Mouse (Mus musculus): ENCODE measurements around the gene Cntn3. TPM values are rescaled to one million over a fixed set of nuclear protein-coding genes. Genes with fewer than 3 reads are reported as not detected.

Gene Cntn3
- polyA plus RNA-seq, 1 experiment from 2014 or later = 4.6 TPM

DNA sequence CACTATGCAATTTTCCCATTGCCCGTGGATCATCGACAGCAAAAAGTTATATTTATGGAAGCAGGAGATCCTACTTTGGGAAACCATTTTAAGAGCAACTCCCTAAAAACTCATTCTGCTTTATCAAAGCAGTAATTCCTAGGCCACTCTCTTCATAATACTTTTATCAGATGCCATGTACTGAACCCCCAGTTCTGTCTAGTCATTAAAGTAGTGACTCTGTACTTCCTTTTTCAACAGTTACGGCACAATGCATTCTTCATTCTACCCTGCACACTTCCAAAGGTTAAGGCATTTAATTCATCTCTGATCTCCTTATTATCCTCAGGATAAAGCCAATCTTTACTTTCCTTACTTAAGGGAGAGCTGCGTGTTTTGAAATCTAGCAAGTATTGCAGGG lies 184.3 kb downstream of the Cntn3 start:
- Histone ChIP-seq H3K4me2 (replicated peaks; ENCODE audit: low read depth, low read length) (no peak overlapping the region), H3K9me3 (ENCODE audit: control insufficient read depth, low read depth, low read length) (no peaks in the 10 kb centered on the region), H3K36me3 (ENCODE audit: control insufficient read depth, insufficient read depth, low read length) (no peaks in the 10 kb centered on the region), H3K4me1 (ENCODE audit: control insufficient read depth, insufficient read depth, low read length) (no peaks in the 10 kb centered on the region), H3K27ac (ENCODE audit: low read length) (no peak overlapping the region), H3K27me3 (ENCODE audit: control insufficient read depth, insufficient read depth, low read length) (no peaks in the 10 kb centered on the region), H3K4me3 (ENCODE audit: low read depth, low read length) (no peak overlapping the region), H3K9ac (replicated peaks; ENCODE audit: low read depth, low read length) (no peak overlapping the region)
- WGBS = 85% methylated on average over 4 of the region's 4 CpGs
- ATAC-seq (ENCODE audit: insufficient number of reproducible peaks, insufficient read depth, low FRiP score, low read depth) = no peak

DNA sequence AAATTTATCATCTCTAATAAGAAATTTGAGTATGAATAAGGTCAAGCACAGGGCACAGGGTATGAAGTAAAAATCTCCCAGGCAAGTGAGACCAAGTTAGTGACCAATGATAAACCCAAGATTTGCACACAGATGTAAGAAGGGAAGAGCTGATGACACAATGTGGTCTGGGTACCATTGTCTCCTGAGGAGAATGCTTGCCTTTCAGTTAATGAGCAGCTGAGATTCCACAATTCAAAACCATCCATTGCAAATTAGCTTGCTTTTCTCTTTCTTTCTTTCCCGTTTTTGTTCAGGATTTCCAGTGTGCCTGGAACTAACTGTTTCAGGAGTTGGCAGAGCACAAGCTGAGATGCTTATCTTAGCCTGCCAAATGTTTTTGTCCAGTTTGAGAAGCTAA lies 200.8 kb downstream of the Cntn3 start:
- H3K9me3 ChIP-seq (ENCODE audit: control insufficient read depth, low read depth, low read length) = no peaks in the 10 kb centered on the region
- H3K27ac ChIP-seq (ENCODE audit: low read length) = no peak overlapping the region
- no peak overlapping the region for H3K4me2 ChIP-seq (replicated peaks; ENCODE audit: low read depth, low read length)
- no peak for ATAC-seq (ENCODE audit: insufficient number of reproducible peaks, insufficient read depth, low FRiP score, low read depth)
- 48% methylated on average over 1 of the region's 1 CpGs for WGBS
- H3K27me3 ChIP-seq (ENCODE audit: control insufficient read depth, insufficient read depth, low read length) = no peaks in the 10 kb centered on the region
- H3K9ac ChIP-seq (replicated peaks; ENCODE audit: low read depth, low read length) = no peak overlapping the region
- H3K36me3 ChIP-seq (ENCODE audit: control insufficient read depth, insufficient read depth, low read length) = no peaks in the 10 kb centered on the region
- no peak overlapping the region for H3K4me3 ChIP-seq (ENCODE audit: low read depth, low read length)
- H3K4me1 ChIP-seq (ENCODE audit: control insufficient read depth, insufficient read depth, low read length) = no peaks in the 10 kb centered on the region

DNA sequence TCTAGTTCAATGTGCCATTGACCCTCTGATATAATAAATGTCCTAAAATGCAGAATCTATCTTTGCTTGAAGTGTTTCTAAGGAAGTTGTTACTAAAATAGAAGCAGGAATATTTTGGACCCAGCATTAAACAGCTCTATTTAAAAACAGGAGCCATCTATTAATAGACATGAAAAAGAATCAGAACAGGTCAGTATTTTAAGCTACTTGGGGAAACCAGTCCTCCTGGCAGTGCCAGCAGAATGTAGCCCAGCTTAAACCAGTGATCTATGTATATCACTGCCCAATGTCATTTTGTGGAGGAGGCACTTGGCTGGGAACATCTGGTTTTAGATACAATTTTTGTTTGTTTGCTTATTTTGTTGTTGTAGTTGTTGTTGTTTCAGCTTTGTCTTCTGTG lies 209.0 kb downstream of the Cntn3 start:
- Histone ChIP-seq H3K4me2 (replicated peaks; ENCODE audit: low read depth, low read length) (no peak overlapping the region), H3K27me3 (ENCODE audit: control insufficient read depth, insufficient read depth, low read length) (no peaks in the 10 kb centered on the region), H3K9me3 (ENCODE audit: control insufficient read depth, low read depth, low read length) (no peaks in the 10 kb centered on the region)

DNA sequence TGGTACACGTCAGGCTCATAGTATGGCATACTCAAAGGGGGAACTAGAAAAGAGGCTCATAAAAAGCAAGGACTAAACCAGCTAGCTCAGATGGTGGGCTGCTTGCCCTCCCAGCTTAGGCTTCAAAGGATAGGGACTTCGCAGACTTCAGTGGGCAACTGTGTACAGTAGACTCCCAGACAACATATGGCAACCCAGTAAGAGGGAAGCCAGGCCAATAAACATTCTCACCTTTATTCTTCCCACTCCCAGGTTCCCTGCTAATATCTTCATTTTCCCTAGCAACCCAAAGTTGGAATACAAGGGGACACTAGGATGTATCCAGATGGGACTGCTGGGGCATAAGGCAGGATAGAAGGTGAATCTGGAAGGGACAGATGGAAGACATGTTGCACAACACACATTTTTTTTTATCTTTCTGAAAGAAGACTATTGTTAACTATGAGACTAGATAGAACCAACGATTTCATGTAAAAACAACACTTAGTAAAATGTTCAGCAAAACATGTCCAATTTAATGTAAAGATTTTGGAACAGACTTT lies 209.5 kb downstream of the Cntn3 start:
- Histone ChIP-seq H3K36me3 (ENCODE audit: control insufficient read depth, insufficient read depth, low read length) (no peaks in the 10 kb centered on the region), H3K4me3 (ENCODE audit: low read depth, low read length) (no peak overlapping the region), H3K9me3 (ENCODE audit: control insufficient read depth, low read depth, low read length) (no peaks in the 10 kb centered on the region), H3K4me1 (ENCODE audit: control insufficient read depth, insufficient read depth, low read length) (no peaks in the 10 kb centered on the region), H3K27me3 (ENCODE audit: control insufficient read depth, insufficient read depth, low read length) (no peaks in the 10 kb centered on the region), H3K27ac (ENCODE audit: low read length) (no peak overlapping the region), H3K4me2 (replicated peaks; ENCODE audit: low read depth, low read length) (no peak overlapping the region), H3K9ac (replicated peaks; ENCODE audit: low read depth, low read length) (no peak overlapping the region)
- WGBS = 85% methylated on average over 3 of the region's 3 CpGs
- no peak for ATAC-seq (ENCODE audit: insufficient number of reproducible peaks, insufficient read depth, low FRiP score, low read depth)

More for the DNA sequence above, 209.0 kb downstream of the Cntn3 start:
- no peak overlapping the region for H3K9ac ChIP-seq (replicated peaks; ENCODE audit: low read depth, low read length)
- ATAC-seq (ENCODE audit: insufficient number of reproducible peaks, insufficient read depth, low FRiP score, low read depth) = no peak
- no peak overlapping the region for H3K4me3 ChIP-seq (ENCODE audit: low read depth, low read length)
- H3K27ac ChIP-seq (ENCODE audit: low read length) = no peak overlapping the region
- H3K36me3 ChIP-seq (ENCODE audit: control insufficient read depth, insufficient read depth, low read length) = no peaks in the 10 kb centered on the region
- H3K4me1 ChIP-seq (ENCODE audit: control insufficient read depth, insufficient read depth, low read length) = no peaks in the 10 kb centered on the region

DNA sequence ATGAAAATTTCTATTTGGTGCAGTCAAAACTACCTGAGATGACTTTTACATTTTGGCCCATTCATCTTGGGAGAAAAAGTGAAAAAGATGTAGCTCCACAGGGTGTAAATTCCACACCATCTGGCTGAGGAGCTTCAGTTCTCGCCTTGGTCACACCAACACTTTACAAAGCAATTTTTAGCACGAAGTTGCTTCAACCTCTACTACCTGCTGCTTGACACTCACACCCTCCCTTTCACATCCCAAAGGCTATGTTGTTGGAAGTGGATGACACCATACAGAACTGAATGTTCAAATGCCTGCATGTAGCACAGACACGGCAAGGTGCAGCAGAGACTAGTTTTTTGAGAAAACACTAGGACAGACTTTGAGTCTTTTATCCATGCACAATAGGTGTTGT lies 240.8 kb downstream of the Cntn3 start:
- 68% methylated on average over 3 of the region's 3 CpGs for WGBS
- no peak overlapping the region for H3K4me2 ChIP-seq (replicated peaks; ENCODE audit: low read depth, low read length)

DNA sequence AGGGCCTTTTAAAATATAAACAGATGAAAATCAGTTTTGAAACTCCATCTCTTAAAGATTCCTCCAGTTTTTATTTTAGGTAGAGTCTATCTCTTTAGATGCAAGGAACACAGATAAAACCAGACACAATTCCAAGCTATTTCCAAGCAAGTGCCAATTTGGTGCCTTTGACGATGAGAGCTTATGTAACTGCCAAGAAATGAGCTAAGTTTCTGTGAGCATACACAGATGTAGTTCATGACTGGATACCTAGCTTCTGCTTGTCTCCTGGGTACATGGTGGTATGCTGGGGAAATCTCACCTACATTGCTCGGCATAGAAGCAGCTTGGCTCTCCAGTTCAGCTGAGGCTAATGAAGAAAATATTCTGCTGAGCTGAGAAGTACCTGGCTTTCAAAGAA lies 246.2 kb downstream of the Cntn3 start:
- no peak for ATAC-seq (ENCODE audit: insufficient number of reproducible peaks, insufficient read depth, low FRiP score, low read depth)
- Histone ChIP-seq H3K9me3 (ENCODE audit: control insufficient read depth, low read depth, low read length) (no peaks in the 10 kb centered on the region), H3K4me1 (ENCODE audit: control insufficient read depth, insufficient read depth, low read length) (no peaks in the 10 kb centered on the region), H3K36me3 (ENCODE audit: control insufficient read depth, insufficient read depth, low read length) (no peaks in the 10 kb centered on the region), H3K4me3 (ENCODE audit: low read depth, low read length) (no peak overlapping the region), H3K4me2 (replicated peaks; ENCODE audit: low read depth, low read length) (no peak overlapping the region), H3K27ac (ENCODE audit: low read length) (no peak overlapping the region), H3K9ac (replicated peaks; ENCODE audit: low read depth, low read length) (no peak overlapping the region), H3K27me3 (ENCODE audit: control insufficient read depth, insufficient read depth, low read length) (no peaks in the 10 kb centered on the region)
- 85% methylated on average over 2 of the region's 2 CpGs for WGBS

More for the DNA sequence above, 240.8 kb downstream of the Cntn3 start:
- no peaks in the 10 kb centered on the region for H3K27me3 ChIP-seq (ENCODE audit: control insufficient read depth, insufficient read depth, low read length)
- no peak overlapping the region for H3K27ac ChIP-seq (ENCODE audit: low read length)
- H3K36me3 ChIP-seq (ENCODE audit: control insufficient read depth, insufficient read depth, low read length) = no peaks in the 10 kb centered on the region
- H3K4me1 ChIP-seq (ENCODE audit: control insufficient read depth, insufficient read depth, low read length) = no peaks in the 10 kb centered on the region
- no peak overlapping the region for H3K9ac ChIP-seq (replicated peaks; ENCODE audit: low read depth, low read length)
- H3K9me3 ChIP-seq (ENCODE audit: control insufficient read depth, low read depth, low read length) = no peaks in the 10 kb centered on the region
- ATAC-seq (ENCODE audit: insufficient number of reproducible peaks, insufficient read depth, low FRiP score, low read depth) = no peak
- no peak overlapping the region for H3K4me3 ChIP-seq (ENCODE audit: low read depth, low read length)

DNA sequence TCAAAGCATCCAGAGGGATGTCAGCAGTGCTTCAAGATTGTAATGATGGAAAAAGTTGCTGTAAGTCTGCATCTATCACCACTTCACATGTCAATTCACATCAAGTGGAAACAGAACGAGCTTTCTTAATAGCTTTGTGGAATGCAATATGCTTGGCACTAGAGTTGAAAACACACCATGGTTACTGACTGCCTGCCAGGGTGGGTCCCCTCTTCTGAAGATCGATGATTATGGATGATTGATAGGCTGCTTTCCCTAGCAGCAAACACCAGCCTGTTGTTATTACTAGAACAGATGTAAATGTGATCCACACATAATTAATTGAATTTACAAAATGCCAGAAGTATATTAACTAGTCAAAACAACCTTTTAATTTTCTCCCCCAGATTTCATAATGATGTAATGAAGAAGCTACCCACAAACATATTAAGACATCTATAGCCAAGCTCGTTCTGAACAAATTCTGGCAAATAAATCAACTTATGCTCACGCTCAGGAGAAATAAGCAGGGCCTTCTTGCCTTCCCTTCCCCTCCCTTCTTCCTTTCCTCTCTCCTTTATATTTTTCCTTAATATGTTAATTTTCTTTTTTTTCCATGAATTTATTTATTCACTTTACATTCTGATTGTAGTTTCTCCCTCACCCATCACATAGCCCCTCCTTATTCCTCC lies 250.2 kb downstream of the Cntn3 start:
- WGBS = 53% methylated on average over 4 of the region's 4 CpGs
- Histone ChIP-seq H3K4me1 (ENCODE audit: control insufficient read depth, insufficient read depth, low read length) (no peaks in the 10 kb centered on the region), H3K4me3 (ENCODE audit: low read depth, low read length) (no peak overlapping the region), H3K27ac (ENCODE audit: low read length) (no peak overlapping the region), H3K9me3 (ENCODE audit: control insufficient read depth, low read depth, low read length) (no peaks in the 10 kb centered on the region), H3K36me3 (ENCODE audit: control insufficient read depth, insufficient read depth, low read length) (no peaks in the 10 kb centered on the region), H3K27me3 (ENCODE audit: control insufficient read depth, insufficient read depth, low read length) (no peaks in the 10 kb centered on the region), H3K9ac (replicated peaks; ENCODE audit: low read depth, low read length) (no peak overlapping the region), H3K4me2 (replicated peaks; ENCODE audit: low read depth, low read length) (no peak overlapping the region)
- no peak for ATAC-seq (ENCODE audit: insufficient number of reproducible peaks, insufficient read depth, low FRiP score, low read depth)

DNA sequence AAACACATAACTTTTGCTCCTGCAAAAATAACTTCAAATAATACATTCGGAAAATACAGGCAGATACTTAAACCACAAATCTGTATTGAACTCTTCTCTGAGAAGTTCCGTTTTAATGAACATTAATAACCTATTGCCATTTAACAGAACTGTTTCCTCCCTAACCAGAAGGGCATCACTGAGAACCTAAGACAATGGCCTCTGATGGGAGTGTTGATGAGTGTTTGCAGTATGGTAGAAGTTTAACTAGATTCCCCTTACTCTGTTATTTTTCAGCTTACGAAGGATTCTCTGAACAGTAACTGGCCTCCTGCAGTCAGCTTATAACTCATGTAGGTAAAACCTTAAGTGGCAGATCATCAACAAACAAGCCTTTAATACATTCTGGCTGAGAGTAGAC lies 253.1 kb downstream of the Cntn3 start:
- Histone ChIP-seq H3K4me3 (ENCODE audit: low read depth, low read length) (no peak overlapping the region), H3K4me2 (replicated peaks; ENCODE audit: low read depth, low read length) (no peak overlapping the region), H3K9ac (replicated peaks; ENCODE audit: low read depth, low read length) (no peak overlapping the region), H3K27me3 (ENCODE audit: control insufficient read depth, insufficient read depth, low read length) (no peaks in the 10 kb centered on the region), H3K9me3 (ENCODE audit: control insufficient read depth, low read depth, low read length) (no peaks in the 10 kb centered on the region), H3K36me3 (ENCODE audit: control insufficient read depth, insufficient read depth, low read length) (no peaks in the 10 kb centered on the region), H3K27ac (ENCODE audit: low read length) (no peak overlapping the region), H3K4me1 (ENCODE audit: control insufficient read depth, insufficient read depth, low read length) (no peaks in the 10 kb centered on the region)
- no peak for ATAC-seq (ENCODE audit: insufficient number of reproducible peaks, insufficient read depth, low FRiP score, low read depth)
- 44% methylated on average over 3 of the region's 3 CpGs for WGBS

DNA sequence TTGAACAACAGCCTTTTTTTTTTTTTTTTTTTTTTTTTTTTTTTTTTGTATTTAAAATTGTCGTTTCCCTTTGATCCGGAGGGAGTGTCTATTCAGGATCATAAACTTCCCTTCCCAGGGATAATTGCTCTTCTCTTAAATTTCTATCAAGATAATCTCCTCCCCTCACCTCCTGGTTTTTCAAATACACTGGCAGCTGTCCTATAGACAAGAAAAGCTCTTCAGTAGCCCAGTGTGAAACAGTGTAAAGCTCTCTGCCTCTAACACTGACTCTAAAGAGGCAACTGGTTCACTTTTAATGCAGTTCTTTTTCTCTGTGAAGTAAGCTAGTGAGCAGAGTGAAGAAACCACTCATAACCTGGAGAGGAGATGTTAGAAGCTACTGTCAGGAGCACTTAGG lies 290.0 kb downstream of the Cntn3 start:
- Histone ChIP-seq H3K9ac (replicated peaks; ENCODE audit: low read depth, low read length) (no peak overlapping the region), H3K36me3 (ENCODE audit: control insufficient read depth, insufficient read depth, low read length) (no peaks in the 10 kb centered on the region), H3K27ac (ENCODE audit: low read length) (no peak overlapping the region), H3K4me3 (ENCODE audit: low read depth, low read length) (no peak overlapping the region), H3K27me3 (ENCODE audit: control insufficient read depth, insufficient read depth, low read length) (no peaks in the 10 kb centered on the region), H3K4me1 (ENCODE audit: control insufficient read depth, insufficient read depth, low read length) (no peaks in the 10 kb centered on the region), H3K9me3 (ENCODE audit: control insufficient read depth, low read depth, low read length) (no peaks in the 10 kb centered on the region), H3K4me2 (replicated peaks; ENCODE audit: low read depth, low read length) (no peak overlapping the region)
- WGBS = 68% methylated on average over 2 of the region's 2 CpGs
- ATAC-seq (ENCODE audit: insufficient number of reproducible peaks, insufficient read depth, low FRiP score, low read depth) = no peak

All from stomach, embryonic 14.5 days (tissue).